Mouse (Mus musculus): ENCODE results near the gene Gpr108.

Gene Gpr108

GRCm38 (mm10) chr17:57201841-57202724 lies 46.2 kb downstream of the Gpr108 start:
- DNase-seq = no peak

GRCm38 (mm10) chr17:57198252-57198651 lies 50.0 kb downstream of the Gpr108 start:
- no peak for DNase-seq

- no peak for DNase-seq
These were observed 52.8 kb downstream of the Gpr108 start for GRCm38 (mm10) chr17:57195326-57196010.

GRCm38 (mm10) chr17:57194771-57195170 lies 53.5 kb downstream of the Gpr108 start:
- DNase-seq = no peak

GRCm38 (mm10) chr17:57194041-57194507 lies 54.2 kb downstream of the Gpr108 start, which contains the start of gene Tnfsf14:
Tnfsf14 (minus strand) TSS chr17:57194177.
- no peak for DNase-seq

- no peak for DNase-seq
These were observed 59.6 kb downstream of the Gpr108 start for GRCm38 (mm10) chr17:57188510-57189192.

GRCm38 (mm10) chr17:57185641-57186040 lies 62.6 kb downstream of the Gpr108 start:
- no peak for DNase-seq

All from kidney, adult 18-20 months (tissue).